Mouse (Mus musculus) CD4-positive helper T cell, adult 2 months (primary cell): Measurements from ENCODE around the gene Zzef1.

ENCODE experiments used
- DNase-seq: peaks from one replicate; pipeline ENCODE4 v3.0.0-alpha.2; 2012; ENCODE audit warnings: low read depth, missing footprints, low spot score

Gene Zzef1

DNA sequence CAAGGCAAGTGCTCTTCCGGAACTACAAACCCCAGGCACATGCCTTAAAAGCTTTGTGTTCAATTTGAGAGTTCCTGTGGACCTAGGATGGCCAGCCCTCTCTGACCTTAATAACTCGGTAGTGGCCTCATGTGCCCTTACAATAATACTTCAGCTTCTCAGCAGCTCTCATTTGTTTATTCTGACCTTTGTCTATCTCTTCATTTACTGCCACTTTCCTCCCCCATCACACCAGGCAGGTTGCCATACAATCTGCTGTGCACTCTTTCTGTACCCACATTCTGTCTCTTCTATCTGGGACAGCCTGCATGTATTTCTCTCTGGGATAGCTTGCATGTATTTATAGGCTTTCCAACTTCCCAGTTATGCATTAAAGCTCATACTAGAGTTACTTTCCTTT, 10.5 kb downstream of the Zzef1 start:
- no peak for DNase-seq

DNA sequence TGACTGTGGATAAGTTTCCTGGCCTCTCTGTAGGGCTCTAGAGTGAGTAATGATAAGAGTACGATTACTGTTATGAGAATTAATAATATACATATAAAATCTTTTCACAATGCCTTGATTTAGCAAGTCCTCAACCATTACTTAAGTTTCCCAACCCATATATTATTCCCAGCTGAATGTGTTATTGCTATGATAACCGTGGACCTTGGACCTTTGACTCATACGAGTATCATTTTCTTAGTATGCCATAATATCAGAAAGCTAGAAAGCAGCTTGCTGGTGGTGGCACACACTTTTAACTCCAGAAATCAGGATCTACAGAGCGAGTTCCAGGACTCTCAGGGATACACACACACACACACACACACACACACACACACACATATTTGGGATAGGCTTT, 12.0 kb downstream of the Zzef1 start:
- no peak for DNase-seq

DNA sequence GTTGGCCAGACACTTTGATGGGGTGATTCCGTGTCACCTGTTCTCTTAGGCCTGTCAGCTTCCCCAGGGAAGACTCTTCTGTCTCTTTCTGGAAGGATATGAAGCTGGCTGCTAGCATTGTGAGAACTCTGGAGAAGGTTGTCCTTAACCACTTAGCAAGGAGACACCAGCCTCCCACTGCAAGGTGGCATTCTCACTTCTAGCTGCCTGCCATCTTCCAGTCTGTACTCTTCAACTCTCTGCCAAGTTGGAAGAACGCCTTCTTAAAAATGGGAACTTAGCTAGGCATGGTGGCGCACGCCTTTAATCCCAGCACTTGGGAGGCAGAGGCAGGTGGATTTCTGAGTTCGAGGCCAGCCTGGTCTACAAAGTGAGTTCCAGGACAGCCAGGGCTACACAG, 17.7 kb downstream of the Zzef1 start:
- no peak for DNase-seq

DNA sequence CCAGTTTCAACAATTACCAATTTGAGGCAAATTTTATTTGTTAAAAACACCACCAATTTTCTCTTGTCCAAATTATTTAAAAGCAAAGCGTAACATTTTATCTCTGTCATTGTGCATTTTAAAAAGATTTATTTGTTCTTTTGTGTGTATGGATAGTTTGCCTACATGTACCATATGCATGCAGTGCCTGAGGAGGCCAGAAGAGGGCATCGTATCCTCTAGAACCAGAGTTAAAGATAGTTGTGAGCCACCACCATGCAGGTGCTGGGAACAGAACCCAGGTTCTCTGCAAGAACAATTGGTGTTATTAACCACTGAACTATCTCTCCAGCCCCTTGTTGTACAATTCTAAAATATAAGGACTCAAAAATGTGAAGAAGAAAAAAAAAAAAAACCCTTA, 18.2 kb downstream of the Zzef1 start:
- peak; percentile 34 for DNase-seq

DNA sequence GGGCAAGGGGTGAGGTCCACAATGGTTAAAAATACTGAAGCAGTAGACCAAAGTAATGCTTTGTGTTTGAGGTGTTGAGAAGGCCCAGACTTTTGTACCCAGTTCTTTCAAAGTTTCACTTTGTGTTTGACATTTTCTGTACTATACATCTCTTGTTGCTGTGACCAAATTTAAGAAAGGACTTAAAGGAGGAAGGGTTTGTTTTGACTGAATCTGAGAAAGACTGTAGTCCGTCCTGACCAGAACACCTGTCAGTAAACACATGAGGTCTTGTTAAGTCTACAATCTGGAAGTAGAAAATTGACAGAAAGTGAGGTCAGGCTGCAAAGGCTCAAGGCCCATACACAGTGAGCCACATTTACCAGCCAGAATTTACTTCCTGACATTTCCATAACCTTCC, 20.8 kb downstream of the Zzef1 start:
- DNase-seq, result no peak

DNA sequence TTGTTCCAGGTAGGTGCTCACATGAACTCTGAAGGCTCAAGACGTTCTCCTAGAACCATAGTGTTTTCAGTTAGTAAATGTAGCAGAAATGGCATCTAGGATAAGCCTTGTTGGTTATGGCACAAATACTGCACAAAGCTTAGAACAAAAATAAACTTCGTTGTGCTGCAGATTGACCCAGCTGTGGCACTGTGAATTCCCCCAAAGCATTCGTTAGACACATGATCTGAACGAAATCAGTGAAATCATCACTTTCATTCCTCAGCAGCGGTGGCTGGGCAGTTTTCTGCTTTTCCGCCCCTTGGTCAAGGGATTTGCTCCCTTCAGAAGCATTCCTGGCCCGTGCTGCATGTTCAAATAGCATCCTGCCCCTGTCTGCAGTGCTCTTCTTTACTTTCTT, 22.0 kb downstream of the Zzef1 start:
- no peak for DNase-seq

DNA sequence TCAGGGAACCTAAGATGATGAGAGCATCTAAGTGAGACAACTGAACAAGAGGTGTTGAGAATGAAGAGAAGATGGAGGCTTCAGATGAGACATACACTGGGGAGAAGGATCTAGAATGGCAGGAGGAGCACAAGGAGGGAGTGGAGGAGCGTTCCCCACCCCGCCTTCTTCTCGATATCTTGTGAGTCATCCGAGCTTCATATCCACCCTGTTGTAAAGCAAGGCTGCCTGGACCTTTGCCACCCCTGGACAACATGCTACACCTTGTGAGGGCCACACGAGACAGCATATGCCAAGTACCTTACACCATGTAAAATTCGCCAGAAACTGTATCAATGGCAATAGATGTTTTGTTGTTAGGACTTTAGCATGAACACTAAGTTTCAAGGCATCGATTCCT, 25.0 kb downstream of the Zzef1 start:
- no peak for DNase-seq

DNA sequence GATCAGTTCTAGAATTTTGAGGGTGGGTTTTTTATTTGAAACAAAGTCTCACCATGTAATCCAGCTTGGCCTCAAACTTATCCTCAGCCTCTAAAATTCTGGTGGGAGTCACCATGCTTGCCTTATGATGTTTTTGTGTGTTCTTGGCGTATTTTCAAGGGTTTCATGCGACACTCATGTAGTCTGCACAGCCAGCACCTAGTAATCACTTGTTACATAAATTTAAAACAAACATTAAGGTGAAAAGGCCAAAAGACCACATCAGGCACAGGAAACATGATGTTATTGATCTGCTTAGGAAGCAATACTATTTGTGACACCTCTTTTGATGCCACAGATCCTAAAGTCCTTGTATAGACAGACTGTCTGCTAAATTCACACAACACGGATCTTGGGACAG, 33.8 kb downstream of the Zzef1 start:
- DNase-seq, result no peak

DNA sequence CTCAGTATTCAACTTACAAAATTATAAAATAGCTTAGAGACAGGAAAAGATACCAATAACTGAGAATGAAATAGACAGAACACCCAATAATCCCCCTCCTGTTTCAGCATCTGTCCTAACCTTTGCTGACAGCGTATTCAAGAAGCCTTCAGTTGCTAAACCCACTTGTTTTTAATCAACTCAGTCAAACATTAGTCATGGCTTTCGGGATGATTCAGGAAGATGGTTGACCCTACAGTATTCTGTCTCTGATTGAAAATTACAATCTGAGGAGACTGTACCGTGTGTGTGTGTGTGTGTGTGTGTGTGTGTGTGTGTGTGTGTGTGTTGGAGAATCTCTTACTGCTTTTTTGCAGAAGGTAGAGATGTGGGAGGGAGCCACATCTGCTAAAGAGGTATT, 46.7 kb downstream of the Zzef1 start:
- no peak for DNase-seq

DNA sequence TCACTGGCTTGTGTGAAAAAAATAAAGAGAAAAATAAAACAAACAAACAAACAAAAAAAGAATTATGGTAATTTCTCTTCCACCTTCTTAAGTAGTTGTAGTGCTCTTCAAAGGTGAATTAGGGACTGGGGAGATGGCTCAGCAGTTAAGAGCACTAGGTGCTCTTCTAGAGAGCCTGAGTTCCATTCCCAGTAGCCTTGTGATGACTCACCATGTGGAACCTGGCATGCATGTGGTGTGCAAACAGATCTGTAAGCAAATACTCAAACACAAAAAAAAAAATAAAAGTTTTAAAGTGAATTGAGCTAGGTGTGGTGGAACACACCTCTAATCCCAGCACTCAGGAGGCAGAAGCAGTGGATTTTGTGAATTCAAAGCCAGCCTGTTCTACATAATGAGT, 47.5 kb downstream of the Zzef1 start:
- DNase-seq, result no peak

DNA sequence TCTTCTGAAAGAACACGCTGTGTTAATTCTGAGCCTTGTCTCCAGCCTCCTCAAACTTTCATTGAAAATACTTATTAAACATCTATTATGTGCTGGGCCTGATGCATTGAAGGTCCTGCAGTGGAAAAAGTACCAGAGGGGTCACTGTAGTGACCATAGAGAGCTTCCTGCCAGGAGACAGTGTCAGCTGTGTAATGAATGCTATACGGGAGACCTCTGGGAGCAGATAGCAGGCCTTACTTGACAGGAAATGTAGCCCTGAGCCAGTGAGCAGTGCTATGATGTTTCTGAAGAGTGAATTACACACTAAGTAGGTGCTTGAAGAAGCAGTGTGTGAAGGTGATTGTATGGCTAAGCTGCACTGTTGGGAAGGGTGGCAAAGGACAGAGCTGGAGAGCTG, 49.5 kb downstream of the Zzef1 start:
- DNase-seq, result no peak

DNA sequence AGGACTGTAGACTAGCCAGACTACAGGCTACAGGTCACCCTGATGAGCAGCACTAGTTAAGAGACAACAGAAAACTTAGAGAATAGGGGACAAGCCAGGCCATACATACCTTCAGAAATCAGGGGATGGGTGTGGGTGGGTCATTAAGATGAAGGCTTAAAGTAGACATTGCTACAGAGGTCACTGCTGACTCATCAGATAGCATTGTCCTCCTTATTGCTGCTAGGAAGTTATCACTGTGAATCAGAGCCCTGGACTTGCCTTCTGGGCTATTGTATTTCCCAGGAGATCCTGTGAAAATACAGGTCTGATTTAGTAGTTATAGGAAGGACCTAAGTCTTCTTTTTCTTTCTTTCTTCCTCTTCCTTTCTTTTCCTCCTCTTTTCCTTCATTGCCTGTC, 50.7 kb downstream of the Zzef1 start:
- no peak for DNase-seq

DNA sequence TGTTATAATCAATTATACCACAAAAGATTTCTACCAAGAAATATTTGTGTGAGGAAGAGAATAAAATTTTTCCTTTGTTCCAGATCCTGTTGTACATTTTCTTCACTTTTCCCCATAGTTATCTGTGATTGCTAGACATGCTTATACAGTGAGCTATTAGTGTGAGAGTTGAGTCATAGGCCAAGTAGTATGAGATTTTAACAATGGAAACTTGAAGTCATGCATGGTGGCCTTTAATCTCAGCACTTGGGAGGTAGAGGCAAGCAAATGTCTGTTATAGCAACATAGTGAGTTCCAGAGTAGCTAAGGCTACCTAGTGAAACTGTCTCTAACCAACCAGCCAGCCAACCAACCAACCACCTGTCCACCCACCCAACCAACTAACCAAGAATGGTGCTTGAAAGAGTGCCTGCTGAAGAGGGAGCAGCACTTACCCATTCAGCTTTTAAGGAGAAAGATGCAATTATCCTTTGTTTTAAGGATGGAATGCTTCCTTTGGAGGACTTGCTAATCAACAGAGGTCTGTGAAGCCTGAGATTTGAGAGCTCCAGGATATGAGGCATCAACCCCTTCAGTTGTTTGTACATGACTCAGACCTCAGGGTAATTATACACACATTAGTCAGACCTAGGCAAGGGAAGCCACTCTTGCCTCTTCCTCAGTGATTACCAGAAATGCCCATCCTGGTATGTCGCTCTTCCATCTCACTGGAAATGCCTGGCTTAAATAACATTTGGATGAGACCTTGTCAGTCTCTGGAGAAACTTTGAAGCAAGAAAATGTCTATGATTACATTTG, 52.0 kb downstream of the Zzef1 start:
- no peak for DNase-seq

DNA sequence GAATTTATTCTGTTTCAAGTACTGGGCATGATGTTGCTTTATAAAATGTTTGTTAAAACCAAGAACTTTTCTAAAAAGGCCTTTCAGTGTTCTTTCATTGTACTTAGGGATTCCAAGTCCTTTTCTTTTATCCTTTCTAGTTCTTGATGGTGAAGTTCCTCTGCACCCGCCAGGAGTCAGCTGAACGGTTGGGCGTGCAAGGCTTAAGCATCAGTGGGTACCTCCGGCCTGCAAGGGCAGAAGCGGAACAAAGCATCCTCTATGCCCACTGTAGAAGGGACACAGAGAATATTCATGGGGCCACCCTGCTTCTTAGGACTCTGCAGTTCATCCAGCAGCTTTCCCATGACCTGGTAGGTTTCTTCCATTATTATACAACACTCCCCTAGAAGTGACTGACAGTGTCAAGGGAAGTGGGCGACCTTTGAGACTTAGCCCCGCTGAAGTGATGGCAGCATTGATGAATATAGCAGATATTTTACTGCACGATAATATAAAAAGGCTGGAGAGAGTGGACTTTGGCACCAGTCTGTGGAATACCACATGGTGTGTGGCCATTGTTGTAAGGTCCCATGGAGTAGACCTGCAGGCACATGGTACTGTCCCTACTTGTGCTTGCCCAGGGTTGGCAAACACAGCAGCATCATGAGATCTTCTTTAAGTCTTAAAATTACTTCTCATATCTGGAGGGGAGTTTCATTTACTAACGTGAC, 54.5 kb downstream of the Zzef1 start:
- no peak for DNase-seq

DNA sequence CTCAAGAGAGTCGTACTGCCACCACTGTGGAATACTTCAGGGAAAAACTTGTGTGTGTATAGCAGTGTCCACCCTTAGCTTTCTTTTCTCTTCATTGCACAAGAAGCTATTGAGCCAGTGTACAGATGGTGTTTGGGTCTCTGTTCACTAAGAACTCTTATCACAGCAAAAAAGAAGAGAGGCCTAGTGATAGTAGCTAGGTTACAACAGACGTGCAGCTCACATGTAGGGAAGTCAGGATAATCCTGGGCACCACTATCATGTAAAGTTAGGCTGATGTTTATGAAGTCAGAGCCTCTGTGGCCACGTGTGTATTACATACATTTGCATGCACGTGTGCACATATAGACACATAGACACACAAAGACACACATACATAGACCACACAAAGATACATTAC, 55.2 kb downstream of the Zzef1 start:
- DNase-seq, result no peak

DNA sequence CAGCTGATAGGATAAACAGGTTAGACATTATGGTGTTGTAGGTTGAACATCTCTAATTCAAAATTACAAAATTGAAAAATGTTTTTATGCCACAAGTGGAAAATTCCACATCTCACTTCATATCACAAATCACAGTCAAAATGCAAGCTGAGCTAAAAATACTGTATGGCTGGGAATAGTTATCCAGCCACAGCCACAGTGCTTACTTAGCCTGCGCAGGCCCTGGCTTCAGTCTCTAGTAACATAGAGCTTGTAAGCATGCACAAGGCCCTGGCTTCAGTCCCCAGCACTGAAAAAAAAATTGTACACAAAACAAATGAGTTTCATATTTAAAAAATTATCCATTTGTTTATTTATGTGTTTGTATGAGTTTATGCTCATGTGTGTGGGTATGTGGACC, 56.1 kb downstream of the Zzef1 start:
- no peak for DNase-seq

DNA sequence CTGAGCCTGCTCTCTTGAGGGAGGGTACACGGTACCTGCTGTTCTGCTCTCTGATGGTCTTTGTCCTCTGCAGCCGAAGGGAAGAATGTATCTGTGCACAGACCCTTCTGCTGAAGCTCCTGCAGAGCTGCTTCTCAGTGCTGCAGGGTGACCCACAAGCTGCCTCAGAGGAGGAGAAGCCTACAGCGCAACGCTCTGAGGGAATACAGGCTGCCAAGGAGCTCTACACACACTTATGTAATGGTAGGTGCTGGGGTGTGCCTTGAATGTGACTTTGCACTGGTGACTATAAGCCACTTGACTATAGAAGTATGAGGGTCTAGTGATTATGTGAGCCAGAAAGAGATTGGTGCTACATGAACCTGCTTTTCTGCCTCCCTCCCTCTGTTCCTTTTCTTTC, 57.1 kb downstream of the Zzef1 start:
- DNase-seq, result no peak

DNA sequence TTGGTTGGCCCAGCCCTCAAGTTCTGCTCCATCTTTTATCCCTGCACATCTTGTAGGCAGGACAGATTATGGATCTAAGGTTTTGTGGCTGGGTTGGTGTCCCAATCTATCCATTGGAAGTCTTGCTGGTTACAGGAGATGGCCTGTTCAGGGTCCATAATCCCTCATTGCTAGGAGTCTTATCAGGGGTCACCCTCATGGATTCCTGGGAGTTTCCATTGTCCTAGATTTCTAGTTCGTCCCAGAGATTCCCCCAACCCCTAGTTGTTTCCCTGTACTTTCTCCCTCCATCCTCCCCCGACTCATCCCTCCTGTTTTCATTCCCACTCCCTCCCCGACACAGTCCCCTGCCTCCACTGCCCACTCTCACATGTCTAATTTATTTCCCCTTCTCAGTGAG, 58.2 kb downstream of the Zzef1 start:
- no peak for DNase-seq

DNA sequence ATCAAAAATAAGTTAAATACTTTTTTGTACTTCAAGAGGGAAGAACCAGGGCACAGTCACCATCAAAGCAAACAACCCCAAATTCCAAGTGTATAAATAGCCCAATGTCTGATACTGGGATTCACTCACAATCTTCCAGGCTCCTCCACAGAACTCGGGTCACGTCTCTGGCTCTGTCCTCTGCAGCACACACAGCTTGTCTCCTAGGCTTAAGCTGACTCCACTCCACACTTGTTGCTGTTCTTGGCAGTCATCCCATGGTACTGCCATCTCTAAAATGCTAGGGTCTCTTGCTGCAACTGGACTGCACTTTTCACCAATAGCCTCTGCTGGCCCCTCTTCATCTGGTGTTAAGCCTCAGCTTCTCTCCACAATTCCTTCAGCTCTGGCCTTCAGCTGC, 60.7 kb downstream of the Zzef1 start:
- no peak for DNase-seq

DNA sequence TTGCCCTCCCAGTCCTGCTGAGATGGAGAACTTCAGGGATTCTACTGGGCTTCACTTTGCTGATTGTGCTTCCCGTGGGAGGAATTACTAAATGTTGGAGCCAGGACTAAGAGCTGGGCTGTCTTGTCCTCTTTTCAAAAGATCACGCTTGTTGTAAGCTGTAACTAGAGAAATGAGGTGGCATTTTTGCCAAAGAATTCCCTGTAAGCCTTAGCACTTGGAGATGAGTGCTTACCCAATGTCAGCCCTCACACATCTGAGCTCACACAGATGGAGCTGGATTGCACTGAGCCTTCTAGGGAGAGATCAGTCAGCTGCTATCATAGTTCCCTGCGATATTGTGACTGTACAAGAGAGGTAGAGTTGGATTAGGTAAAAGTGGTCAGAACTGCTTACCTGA, 65.2 kb downstream of the Zzef1 start:
- no peak for DNase-seq

DNA sequence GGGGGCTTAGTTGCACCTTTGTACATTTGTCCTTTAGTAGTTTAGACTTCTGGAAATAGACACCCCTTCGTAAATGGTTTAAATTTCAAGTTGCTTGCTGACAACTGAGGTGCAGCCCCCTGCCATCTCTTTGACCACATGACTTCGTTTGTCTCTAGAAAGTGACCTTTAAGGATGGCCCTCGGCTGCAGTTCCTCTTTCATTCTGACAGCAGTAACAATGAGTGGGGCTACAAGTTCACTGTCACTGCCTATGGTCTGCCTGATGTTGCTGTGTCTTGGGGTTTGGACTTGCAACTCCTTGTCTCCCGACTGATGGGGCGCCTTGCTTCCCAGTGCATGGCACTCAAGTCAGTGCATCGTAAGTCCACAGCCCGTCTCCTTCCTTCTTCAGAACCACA, 70.4 kb downstream of the Zzef1 start:
- DNase-seq, result no peak

DNA sequence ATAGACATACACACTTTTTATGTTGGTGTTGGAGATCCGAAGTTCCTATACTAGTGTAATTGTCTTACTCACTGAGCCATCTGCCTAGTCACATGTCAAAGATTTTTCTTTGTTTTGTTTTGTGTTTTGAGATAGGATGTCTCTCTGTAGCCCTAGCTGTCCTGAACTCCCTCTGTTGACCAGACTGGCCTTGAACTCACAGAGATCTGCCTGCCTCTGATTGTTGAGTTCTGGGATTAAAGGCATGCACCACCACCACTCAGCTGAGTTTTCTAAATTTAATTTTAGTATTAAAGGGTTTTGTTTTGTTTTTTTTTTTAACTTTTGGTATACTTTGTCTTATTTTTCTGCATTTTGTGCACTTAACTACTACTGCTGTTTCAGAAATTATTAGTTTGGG, 76.0 kb downstream of the Zzef1 start:
- no peak for DNase-seq

DNA sequence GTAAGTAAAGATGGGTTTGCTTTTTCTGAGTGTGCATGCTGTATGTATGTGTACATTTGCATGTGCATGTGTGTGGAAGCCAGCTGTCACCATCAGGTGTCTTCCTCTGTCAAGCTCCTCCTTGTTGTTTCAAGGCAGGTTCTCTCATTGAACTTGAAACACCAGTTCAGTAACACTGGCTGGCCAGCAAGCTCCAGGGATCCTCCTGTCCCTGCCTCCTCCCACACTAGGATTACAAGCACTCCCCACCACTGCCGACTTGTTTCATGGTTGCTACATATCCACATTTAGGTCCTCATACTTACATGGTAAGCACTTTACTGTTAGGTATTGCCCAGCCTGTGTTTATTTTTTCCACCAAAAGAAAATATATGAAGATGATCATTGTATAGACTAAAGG, 96.6 kb downstream of the Zzef1 start:
- DNase-seq, result no peak

DNA sequence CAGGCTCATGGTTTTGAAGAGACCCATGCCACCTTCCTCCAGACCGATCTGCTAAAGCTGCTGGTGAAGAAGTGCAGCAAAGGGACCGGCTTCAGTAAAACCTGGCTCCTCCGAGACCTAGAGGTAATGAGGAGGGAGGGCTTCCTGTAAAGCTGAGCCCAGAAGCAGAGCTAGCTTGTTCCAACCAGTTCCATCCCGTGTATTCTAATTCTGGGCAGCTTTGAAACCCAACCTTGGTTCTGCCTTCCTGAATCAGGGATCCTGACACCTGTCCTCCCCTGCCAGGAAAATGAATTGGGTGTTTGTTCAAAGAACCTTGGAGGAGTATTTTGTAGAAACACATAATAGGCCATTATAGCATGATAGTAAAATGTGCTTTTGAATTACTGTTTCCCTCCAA, 112.4 kb downstream of the Zzef1 start:
- DNase-seq, result no peak
